Mouse (Mus musculus): ENCODE results near the gene Gpr27. TPM values are rescaled to one million over a fixed set of nuclear protein-coding genes. Genes with fewer than 3 reads are reported as not detected.

The Gpr27 gene
- total RNA-seq, 2 experiments from 2014 or later = not detected

DNA sequence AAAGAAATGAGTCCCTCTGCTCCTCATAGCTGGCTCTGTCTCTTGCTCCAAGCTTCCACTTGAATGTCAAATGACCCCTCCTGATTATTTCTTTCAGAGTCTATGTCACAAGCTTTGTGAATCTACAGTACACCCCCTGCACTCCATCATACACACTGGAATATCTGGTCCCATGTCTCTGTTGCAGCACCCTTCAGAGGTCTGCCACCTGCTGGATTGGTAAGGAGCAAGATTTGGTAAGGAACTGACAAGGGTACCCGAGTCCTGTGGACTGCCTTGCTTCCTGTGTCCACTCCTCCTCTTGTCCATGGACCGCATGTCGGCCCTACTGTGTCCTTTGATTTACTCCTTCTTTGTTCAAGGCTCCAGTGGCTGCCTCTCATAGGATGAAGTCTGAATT is 20.7 kb upstream of the Gpr27 start:
- no peak for ATAC-seq (replicated peaks; ENCODE audit: low FRiP score, low TSS enrichment, poor library complexity, severe bottlenecking)

- ATAC-seq (replicated peaks; ENCODE audit: low FRiP score, low TSS enrichment, poor library complexity, severe bottlenecking) = no peak
These were observed 18.0 kb upstream of the Gpr27 start for GRCm38 (mm10) chr6:99674482-99674881.

- no peak for ATAC-seq (replicated peaks; ENCODE audit: low FRiP score, low TSS enrichment, poor library complexity, severe bottlenecking)
These were observed 15.2 kb upstream of the Gpr27 start for GRCm38 (mm10) chr6:99677325-99677724.

GRCm38 (mm10) chr6:99678108-99678507 is 14.4 kb upstream of the Gpr27 start:
- no peak for ATAC-seq (replicated peaks; ENCODE audit: low FRiP score, low TSS enrichment, poor library complexity, severe bottlenecking)

- no peak for ATAC-seq (replicated peaks; ENCODE audit: low FRiP score, low TSS enrichment, poor library complexity, severe bottlenecking)
These were observed 8.5 kb upstream of the Gpr27 start for GRCm38 (mm10) chr6:99683974-99684373.

- ATAC-seq (replicated peaks; ENCODE audit: low FRiP score, low TSS enrichment, poor library complexity, severe bottlenecking) = peak; percentile 67
These were observed 7.6 kb upstream of the Gpr27 start for GRCm38 (mm10) chr6:99684899-99685298.

DNA sequence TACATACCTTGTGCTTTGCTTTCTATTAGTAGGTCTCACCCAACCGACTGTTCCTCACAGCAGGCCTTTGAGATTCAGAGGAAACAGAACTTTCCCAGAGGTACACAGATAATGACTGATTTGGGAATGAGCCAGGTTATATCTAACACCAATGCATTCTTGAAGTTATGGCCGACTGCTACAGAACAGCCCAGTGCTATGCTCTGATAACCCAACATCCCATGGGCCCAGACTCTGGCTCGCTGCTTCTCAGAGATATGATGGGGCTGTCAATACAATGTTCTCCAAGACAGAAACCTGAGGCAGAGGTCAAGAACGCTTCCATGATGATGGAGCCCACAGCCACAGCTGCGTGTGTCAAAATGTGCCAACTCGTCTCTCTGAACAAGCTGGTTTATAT is 4.0 kb upstream of the Gpr27 start:
- ATAC-seq (replicated peaks; ENCODE audit: low FRiP score, low TSS enrichment, poor library complexity, severe bottlenecking) = peak; percentile 84

GRCm38 (mm10) chr6:99691666-99692205 is 743 bp upstream of the Gpr27 start:
- ATAC-seq (replicated peaks; ENCODE audit: low FRiP score, low TSS enrichment, poor library complexity, severe bottlenecking) = no peak

DNA sequence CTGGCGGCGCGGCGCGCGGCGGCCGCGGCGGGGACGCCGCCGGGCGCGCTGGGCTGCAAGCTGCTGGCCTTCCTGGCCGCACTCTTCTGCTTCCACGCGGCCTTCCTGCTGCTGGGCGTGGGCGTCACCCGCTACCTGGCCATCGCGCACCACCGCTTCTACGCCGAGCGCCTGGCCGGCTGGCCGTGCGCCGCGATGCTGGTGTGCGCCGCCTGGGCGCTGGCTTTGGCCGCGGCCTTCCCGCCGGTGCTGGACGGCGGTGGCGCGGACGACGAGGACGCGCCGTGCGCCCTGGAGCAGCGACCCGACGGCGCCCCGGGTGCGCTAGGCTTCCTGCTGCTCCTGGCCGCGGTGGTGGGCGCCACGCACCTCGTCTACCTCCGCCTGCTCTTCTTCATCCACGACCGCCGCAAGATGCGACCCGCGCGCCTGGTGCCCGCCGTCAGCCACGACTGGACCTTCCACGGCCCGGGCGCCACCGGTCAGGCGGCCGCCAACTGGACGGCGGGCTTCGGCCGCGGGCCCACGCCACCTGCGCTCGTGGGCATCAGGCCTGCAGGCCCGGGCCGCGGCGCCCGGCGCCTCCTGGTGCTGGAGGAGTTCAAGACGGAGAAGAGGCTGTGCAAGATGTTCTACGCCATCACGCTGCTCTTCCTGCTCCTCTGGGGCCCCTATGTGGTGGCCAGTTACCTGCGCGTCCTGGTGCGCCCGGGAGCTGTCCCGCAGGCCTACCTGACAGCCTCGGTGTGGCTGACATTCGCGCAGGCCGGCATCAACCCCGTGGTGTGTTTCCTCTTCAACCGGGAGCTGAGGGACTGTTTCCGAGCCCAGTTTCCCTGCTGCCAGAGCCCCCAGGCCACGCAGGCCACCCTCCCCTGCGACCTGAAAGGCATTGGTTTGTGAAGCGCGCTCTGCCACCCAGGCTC is 700 bp downstream of the Gpr27 start:
- no peak for ATAC-seq (replicated peaks; ENCODE audit: low FRiP score, low TSS enrichment, poor library complexity, severe bottlenecking)

GRCm38 (mm10) chr6:99700484-99700883 is 8.0 kb downstream of the Gpr27 start:
- no peak for ATAC-seq (replicated peaks; ENCODE audit: low FRiP score, low TSS enrichment, poor library complexity, severe bottlenecking)

DNA sequence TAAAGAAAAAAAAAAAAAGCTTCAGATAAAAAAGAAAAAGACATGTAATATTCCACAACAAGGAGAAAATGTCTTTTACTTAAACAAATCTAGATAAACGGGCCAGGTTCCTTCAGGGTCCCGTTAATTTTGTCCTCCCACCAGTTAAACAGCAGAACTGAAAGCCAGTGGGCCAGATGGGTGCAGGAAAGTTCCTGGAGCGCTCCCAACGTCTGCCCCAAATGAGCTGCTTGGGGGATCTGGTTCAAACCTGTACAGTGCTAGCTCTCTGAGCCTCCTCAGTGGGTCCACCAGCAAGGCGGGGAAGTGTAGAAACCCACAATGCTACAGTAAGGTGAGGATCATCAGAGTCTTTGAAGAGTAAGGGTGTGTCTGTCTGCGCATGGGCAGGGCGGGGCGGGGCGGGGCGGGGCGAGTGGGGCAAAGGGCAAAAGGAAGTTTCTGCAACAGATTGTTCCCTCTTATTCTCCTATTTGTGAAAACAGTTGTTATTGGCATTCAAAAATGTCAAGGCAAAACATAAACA is 19.2 kb downstream of the Gpr27 start:
- no peak for ATAC-seq (replicated peaks; ENCODE audit: low FRiP score, low TSS enrichment, poor library complexity, severe bottlenecking)

DNA sequence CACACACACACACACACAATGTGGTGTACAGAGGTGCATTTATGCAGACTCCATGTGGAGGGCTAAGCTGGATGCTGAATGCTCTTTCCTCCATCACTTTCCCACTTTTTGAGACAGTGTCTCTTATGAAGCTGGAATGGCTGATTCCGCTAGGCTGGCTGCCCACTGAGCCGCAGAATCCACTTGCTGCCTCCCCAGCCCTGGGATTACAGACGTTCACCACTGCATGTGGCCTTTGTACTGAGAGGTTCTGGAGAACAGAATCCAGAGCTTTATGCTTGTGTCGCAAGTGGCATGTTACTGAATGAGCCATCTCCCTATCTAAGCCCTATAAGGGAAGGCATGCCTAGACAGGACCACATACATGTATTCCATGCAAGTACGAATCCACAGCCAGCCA is 20.8 kb downstream of the Gpr27 start:
- ATAC-seq (replicated peaks; ENCODE audit: low FRiP score, low TSS enrichment, poor library complexity, severe bottlenecking) = no peak

DNA sequence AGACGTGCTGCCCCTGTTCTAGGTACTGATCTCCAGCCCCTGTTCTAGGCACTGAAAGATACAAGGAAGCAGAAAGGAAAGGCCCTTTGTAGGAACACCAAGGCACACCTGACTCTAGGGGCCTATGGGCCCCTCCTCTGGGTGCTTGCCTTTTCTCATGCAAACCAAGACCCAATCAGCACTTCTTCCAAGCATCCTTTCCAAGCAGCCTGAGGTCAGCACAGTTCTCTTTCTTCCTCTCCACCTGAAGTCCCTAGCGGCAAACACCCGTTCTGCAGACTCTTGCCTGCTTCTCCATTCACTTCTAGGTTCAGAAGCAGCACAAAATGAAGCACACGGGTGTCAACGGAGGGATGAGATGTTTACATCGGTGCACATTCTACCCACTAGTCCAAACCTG is 22.7 kb downstream of the Gpr27 start:
- no peak for ATAC-seq (replicated peaks; ENCODE audit: low FRiP score, low TSS enrichment, poor library complexity, severe bottlenecking)

GRCm38 (mm10) chr6:99715913-99716312 is 23.4 kb downstream of the Gpr27 start:
- no peak for ATAC-seq (replicated peaks; ENCODE audit: low FRiP score, low TSS enrichment, poor library complexity, severe bottlenecking)

DNA sequence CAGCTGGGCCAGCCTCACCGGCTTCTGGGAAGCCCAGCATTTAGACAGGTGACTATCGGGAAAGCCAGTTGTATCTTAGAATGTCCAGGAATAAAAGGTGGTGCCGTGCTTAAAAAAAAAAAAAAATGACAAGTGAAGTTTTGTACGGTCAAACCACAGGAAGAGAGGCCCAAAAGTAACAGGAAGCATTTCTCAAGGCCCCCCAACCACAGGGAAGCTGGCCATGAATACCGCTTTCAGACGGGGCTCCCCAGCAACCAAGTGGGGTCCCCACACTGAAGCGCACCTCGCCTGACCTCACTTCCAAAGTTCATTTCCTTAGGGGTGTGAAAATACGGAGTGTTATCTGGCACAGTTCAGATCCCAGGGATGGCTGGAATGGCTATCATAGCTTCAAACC is 28.6 kb downstream of the Gpr27 start:
- no peak for ATAC-seq (replicated peaks; ENCODE audit: low FRiP score, low TSS enrichment, poor library complexity, severe bottlenecking)

GRCm38 (mm10) chr6:99722390-99722789 is 29.9 kb downstream of the Gpr27 start:
- ATAC-seq (replicated peaks; ENCODE audit: low FRiP score, low TSS enrichment, poor library complexity, severe bottlenecking) = no peak

DNA sequence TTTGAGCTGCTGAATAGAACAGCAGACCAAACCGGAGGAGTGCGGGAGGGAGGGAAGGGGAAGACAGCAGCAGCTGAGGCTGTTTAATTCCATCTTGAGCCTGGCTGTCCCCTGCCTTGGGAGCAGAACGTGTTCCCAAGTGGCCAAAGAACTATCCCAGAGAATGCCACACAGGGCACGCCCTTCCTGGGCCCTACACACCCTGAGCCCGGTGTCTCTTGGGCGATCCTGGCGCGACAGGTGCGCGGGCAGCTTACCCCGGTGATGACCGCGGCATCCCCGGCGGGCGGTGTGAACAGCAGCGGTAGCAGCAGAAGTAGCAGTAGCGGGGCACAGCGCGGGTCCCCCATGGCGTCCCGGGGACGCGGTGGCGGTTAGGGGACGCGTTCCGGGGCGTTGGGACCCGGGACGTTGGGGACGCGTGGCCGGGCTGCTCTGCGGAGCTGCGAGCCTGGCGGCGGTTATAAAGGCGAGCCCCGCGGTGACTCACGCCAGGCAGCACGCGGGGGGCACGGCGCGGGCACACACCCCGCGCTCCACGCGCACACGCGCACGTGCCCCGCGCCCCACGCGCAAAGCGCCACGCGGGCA is 33.6 kb downstream of the Gpr27 start, which contains the start of gene Prok2:
TSS of gene Prok2 (minus strand) at position 422 of the 591 bp plus-strand sequence.
- no peak for ATAC-seq (replicated peaks; ENCODE audit: low FRiP score, low TSS enrichment, poor library complexity, severe bottlenecking)

DNA sequence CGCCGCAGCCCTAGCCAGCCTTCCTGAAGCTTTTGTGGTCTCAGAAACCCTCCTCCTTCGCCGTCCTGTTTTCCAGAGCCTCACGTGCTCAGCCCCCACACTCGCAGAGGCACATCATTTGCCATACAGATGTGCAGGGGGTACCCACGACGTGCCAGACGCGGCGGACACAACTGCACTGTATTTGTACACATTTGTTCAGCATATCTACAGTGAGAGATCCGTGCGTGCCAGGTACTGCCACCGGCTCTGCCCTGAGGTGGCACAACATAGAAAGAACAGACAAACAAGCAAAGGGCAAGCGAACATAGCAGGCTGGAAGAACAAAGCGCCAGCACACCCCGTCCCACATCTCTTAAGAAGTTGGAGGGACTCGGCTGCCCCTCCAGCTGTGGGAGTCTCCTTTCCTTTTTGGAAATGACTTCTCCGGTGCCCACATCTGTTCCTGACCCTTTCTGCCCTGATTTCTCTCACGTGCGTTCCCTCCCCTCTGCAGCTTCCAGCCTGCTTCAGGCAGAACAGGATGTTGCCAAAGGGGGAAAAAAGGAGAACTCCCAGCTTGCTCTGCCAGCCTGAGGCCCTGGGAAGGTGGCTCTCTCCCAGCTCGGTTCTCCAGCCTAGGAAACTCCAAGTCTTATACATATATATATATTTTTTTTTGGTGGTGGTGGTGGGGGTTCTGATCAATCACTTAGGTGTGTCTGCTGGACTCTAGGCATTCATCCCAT is 34.3 kb downstream of the Gpr27 start:
- no peak for ATAC-seq (replicated peaks; ENCODE audit: low FRiP score, low TSS enrichment, poor library complexity, severe bottlenecking)

GRCm38 (mm10) chr6:99729853-99730252 is 37.4 kb downstream of the Gpr27 start:
- no peak for ATAC-seq (replicated peaks; ENCODE audit: low FRiP score, low TSS enrichment, poor library complexity, severe bottlenecking)

GRCm38 (mm10) chr6:99731926-99732325 is 39.4 kb downstream of the Gpr27 start:
- ATAC-seq (replicated peaks; ENCODE audit: low FRiP score, low TSS enrichment, poor library complexity, severe bottlenecking) = no peak
